Mouse (Mus musculus) cortical plate, adult 2 months (tissue): ENCODE data around the gene Slc22a23.

Source experiments
- CTCF ChIP-seq: fragments of 200-500 bp; IDR thresholded peaks from 2 replicates; pipeline ENCODE4 v1.5.1; 2011; ENCODE audit warnings: mild to moderate bottlenecking, control low read depth, low read length; ENCODE audit not compliant: insufficient read depth; ENCODE audit errors: extremely low read depth
- POLR2A ChIP-seq: fragments of 200-500 bp; IDR thresholded peaks from 2 replicates; pipeline ENCODE4 v1.6.1; 2011; ENCODE audit warnings: mild to moderate bottlenecking, low read length, control low read depth; ENCODE audit not compliant: insufficient read depth; ENCODE audit errors: extremely low read depth

- no peak for TF ChIP-seq CTCF
- TF ChIP-seq POLR2A, result no peak
Measured at GRCm38 (mm10) chr13:34248941-34249920, 95.8 kb downstream of the Slc22a23 start.
